Mouse (Mus musculus) adrenal gland (tissue): ENCODE measurements around the gene Rapgef3.

Source experiments
- intact Hi-C: fragments of 180-260 bp; cut with DNase I; formaldehyde crosslinking; loops from one replicate; pipeline ENCODE4 v1.15.1; 2025

The Rapgef3 gene

GRCm38 (mm10) chr15:97748964-97749363 is 18.8 kb downstream of the Rapgef3 start:
- intact Hi-C loops, result no loop called here

GRCm38 (mm10) chr15:97748309-97748708 is 19.5 kb downstream of the Rapgef3 start:
- intact Hi-C loops, result no loop called here

- intact Hi-C loops, result no loop called here
Observed at GRCm38 (mm10) chr15:97747486-97747885, 20.3 kb downstream of the Rapgef3 start.

- intact Hi-C loops, result no loop called here
Observed at GRCm38 (mm10) chr15:97746748-97747147, 21.0 kb downstream of the Rapgef3 start.

- intact Hi-C loops, result no loop called here
Observed at GRCm38 (mm10) chr15:97746278-97746677, 21.5 kb downstream of the Rapgef3 start.

- intact Hi-C loops, result no loop called here
Observed at GRCm38 (mm10) chr15:97745331-97745730, 22.4 kb downstream of the Rapgef3 start.

- intact Hi-C loops, result no loop called here
Observed at GRCm38 (mm10) chr15:97744930-97745329, 22.8 kb downstream of the Rapgef3 start.

GRCm38 (mm10) chr15:97743961-97744525 is 23.7 kb downstream of the Rapgef3 start:
- intact Hi-C loops, result no loop called here

- intact Hi-C loops, result no loop called here
Observed at GRCm38 (mm10) chr15:97743210-97743609, 24.6 kb downstream of the Rapgef3 start.

- intact Hi-C loops, result no loop called here
Observed at GRCm38 (mm10) chr15:97742600-97742999, 25.2 kb downstream of the Rapgef3 start.

GRCm38 (mm10) chr15:97742074-97742473 is 25.7 kb downstream of the Rapgef3 start:
- intact Hi-C loops, result no loop called here

- intact Hi-C loops, result no loop called here
Observed at GRCm38 (mm10) chr15:97741662-97742061, 26.1 kb downstream of the Rapgef3 start.

- intact Hi-C loops, result no loop called here
Observed at GRCm38 (mm10) chr15:97740283-97740732, 27.5 kb downstream of the Rapgef3 start.

GRCm38 (mm10) chr15:97738923-97739322 is 28.8 kb downstream of the Rapgef3 start:
- intact Hi-C loops, result no loop called here

- intact Hi-C loops, result no loop called here
Observed at GRCm38 (mm10) chr15:97731988-97732387, 35.8 kb downstream of the Rapgef3 start.

GRCm38 (mm10) chr15:97731111-97731510 is 36.7 kb downstream of the Rapgef3 start, which contains the start of gene Endou:
Gene Endou, minus strand, starts transcription at chr15:97731339.
- intact Hi-C loops, result no loop called here

GRCm38 (mm10) chr15:97730365-97730764 is 37.4 kb downstream of the Rapgef3 start:
- intact Hi-C loops, result no loop called here

- intact Hi-C loops, result no loop called here
Observed at GRCm38 (mm10) chr15:97728804-97729203, 39.0 kb downstream of the Rapgef3 start.

- intact Hi-C loops, result no loop called here
Observed at GRCm38 (mm10) chr15:97728394-97728793, 39.4 kb downstream of the Rapgef3 start.

GRCm38 (mm10) chr15:97727520-97727919 is 40.3 kb downstream of the Rapgef3 start:
- intact Hi-C loops, result no loop called here

- intact Hi-C loops, result no loop called here
Observed at GRCm38 (mm10) chr15:97727048-97727447, 40.7 kb downstream of the Rapgef3 start.

GRCm38 (mm10) chr15:97726310-97726709 is 41.5 kb downstream of the Rapgef3 start:
- intact Hi-C loops, result no loop called here

- intact Hi-C loops, result no loop called here
Observed at GRCm38 (mm10) chr15:97725198-97725785, 42.5 kb downstream of the Rapgef3 start.
